Mouse (Mus musculus): ENCODE data around the gene Dgat2.

- TF ChIP-seq POLR2A (IDR thresholded peaks at IDR 0.05; ENCODE audit: control insufficient read depth, extremely low read depth, insufficient read depth, low read length, poor library complexity): no peak
- TF ChIP-seq CTCF (IDR thresholded peaks at IDR 0.05; ENCODE audit: borderline replicate concordance, control insufficient read depth, extremely low read depth, insufficient read depth, low read length, poor library complexity): no peak
Observed at GRCm38 (mm10) chr7:99155311-99156289, 26.9 kb downstream of the Dgat2 start.

Measured in thymus, adult 2 months (tissue).